Mouse (Mus musculus) embryonic facial prominence, embryonic 11.5 days (tissue): ENCODE measurements at regions not wholly inside any gene's neighbourhood (a gene's known extent, or its start where the extent isn't known, plus 50 kb on each side); places are given as distances from the start of the nearest gene placed in this dataset.

ENCODE experiments used
- ATAC-seq: fragments of 200-750 bp; cut with Nextera tagmentation; replicated peaks from 2 replicates; pipeline ENCODE4 v1.8.0; 2017; ENCODE audit warnings: low read depth; ENCODE audit not compliant: insufficient number of reproducible peaks, low FRiP score, low TSS enrichment
- DNase-seq: peaks from one replicate; pipeline ENCODE4 v3.0.0-alpha.2; 2015; ENCODE audit warnings: low spot score
- H3K27ac ChIP-seq: fragments of 300-500 bp; sonication (generic); replicated peaks from 2 replicates; pipeline ENCODE4 v1.5.1; 2014; ENCODE audit warnings: mild to moderate bottlenecking, low read depth, low read length, control low read depth
- H3K27me3 ChIP-seq: fragments of 300-500 bp; sonication (generic); 2 replicates; pipeline ENCODE4 v1.6.1; 2014; ENCODE audit warnings: mild to moderate bottlenecking, low read length, moderate library complexity, mixed read lengths; ENCODE audit not compliant: control insufficient read depth, insufficient read depth
- H3K36me3 ChIP-seq: fragments of 300-500 bp; sonication (generic); replicated peaks from 2 replicates; pipeline ENCODE4 v1.6.1; 2014; ENCODE audit warnings: low read depth, mild to moderate bottlenecking, low read length, moderate library complexity, mixed read lengths; ENCODE audit not compliant: control insufficient read depth, insufficient read depth
- H3K4me1 ChIP-seq: fragments of 300-500 bp; sonication (generic); 2 replicates; pipeline ENCODE4 v1.6.1; 2014; ENCODE audit warnings: low read length, mixed read lengths; ENCODE audit not compliant: control insufficient read depth, insufficient read depth
- H3K4me2 ChIP-seq: fragments of 300-500 bp; sonication (generic); 2 replicates; pipeline ENCODE4 v1.6.1; 2014; ENCODE audit warnings: low read depth, mild to moderate bottlenecking, control low read depth, low read length, moderate library complexity
- H3K4me3 ChIP-seq: fragments of 300-500 bp; sonication (generic); 2 replicates; pipeline ENCODE4 v1.5.1; 2014; ENCODE audit warnings: low read depth, low read length, control low read depth
- H3K9ac ChIP-seq: fragments of 300-500 bp; sonication (generic); replicated peaks from 2 replicates; pipeline ENCODE4 v1.6.1; 2014; ENCODE audit warnings: mild to moderate bottlenecking, control low read depth, low read length
- H3K9me3 ChIP-seq: fragments of 300-500 bp; sonication (generic); replicated peaks from 2 replicates; pipeline ENCODE4 v1.6.1; 2016; ENCODE audit warnings: mild to moderate bottlenecking, low read length, inconsistent platforms, mixed read lengths; ENCODE audit not compliant: control insufficient read depth
- WGBS: fragments of 180-500 bp; shearing (Covaris S2); extraction: QIAGEN DNeasy Blood & Tissue Kit; methylation state at CpG from one replicate; pipeline ENCODE4 v1.1.7; 2014; 5-methylcytosine and 5-hydroxymethylcytosine counted together

- H3K4me1 ChIP-seq = no peaks in the 10 kb centered on the region
- H3K36me3 ChIP-seq = no peaks in the 10 kb centered on the region
- no peak overlapping the region for H3K4me2 ChIP-seq
- no peak for ATAC-seq
- no peak for DNase-seq
- H3K27me3 ChIP-seq = no peaks in the 10 kb centered on the region
- no peaks in the 10 kb centered on the region for H3K9me3 ChIP-seq
- no peak overlapping the region for H3K4me3 ChIP-seq
- WGBS = 73% methylated on average over 3 of the region's 3 CpGs
- no peak overlapping the region for H3K27ac ChIP-seq
- no peak overlapping the region for H3K9ac ChIP-seq
These were observed 285.0 kb downstream of the Rnf144a start for GRCm38 (mm10) chr12:26130011-26130410.

GRCm38 (mm10) chr12:26129511-26129910, 285.5 kb downstream of the Rnf144a start:
- DNase-seq (no peak), ATAC-seq (no peak)
- 46% methylated on average over 4 of the region's 4 CpGs for WGBS
- Histone ChIP-seq H3K9me3 (no peaks in the 10 kb centered on the region), H3K4me1 (no peaks in the 10 kb centered on the region), H3K4me2 (no peak overlapping the region), H3K4me3 (no peak overlapping the region), H3K9ac (no peak overlapping the region), H3K27me3 (no peaks in the 10 kb centered on the region), H3K36me3 (no peaks in the 10 kb centered on the region), H3K27ac (no peak overlapping the region)

DNA sequence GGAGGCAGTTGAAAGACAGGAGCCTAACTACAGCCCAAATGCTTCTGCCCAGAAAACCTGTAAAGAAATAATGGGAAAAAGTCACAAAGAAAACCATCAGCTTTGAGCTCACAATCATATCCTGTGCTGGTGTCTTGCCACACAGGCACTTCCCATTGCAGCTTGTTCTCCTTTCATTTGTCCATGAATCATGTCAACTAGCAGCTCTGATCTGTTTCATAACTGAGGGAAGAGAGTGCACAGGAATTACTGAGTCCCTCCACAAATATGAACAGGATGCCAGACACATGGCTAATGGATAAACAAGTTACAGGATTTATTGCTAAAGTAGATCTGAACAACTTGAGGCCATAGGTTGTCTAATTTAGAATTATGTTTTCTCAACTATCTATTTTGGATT, 286.2 kb downstream of the Rnf144a start:
- Histone ChIP-seq H3K27ac (no peak overlapping the region), H3K4me3 (no peak overlapping the region), H3K4me1 (no peaks in the 10 kb centered on the region), H3K9me3 (no peaks in the 10 kb centered on the region), H3K27me3 (no peaks in the 10 kb centered on the region), H3K9ac (no peak overlapping the region), H3K4me2 (no peak overlapping the region), H3K36me3 (no peaks in the 10 kb centered on the region)
- DNase-seq (no peak), ATAC-seq (no peak)

DNA sequence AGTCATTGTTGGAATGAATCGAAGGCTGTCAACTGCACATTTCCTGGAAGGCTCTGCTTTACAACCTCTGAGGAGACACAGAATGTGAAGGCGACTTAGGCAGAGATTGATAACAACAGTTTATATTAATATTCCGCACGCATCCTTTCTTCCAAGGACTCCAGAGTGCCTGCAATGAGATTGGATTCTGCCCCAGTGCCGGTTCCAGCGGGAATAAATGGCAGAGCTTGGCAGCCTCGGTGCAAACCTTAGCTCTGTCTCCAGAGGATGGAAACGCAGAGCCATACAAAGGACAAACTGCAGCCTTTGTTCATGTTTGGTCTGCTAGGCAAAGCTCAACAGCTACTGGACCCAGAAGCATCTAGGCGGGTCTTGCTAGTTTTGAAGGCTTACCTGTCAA, 288.8 kb downstream of the Rnf144a start:
- H3K9ac ChIP-seq = no peak overlapping the region
- H3K36me3 ChIP-seq = no peaks in the 10 kb centered on the region
- no peaks in the 10 kb centered on the region for H3K4me1 ChIP-seq
- no peaks in the 10 kb centered on the region for H3K27me3 ChIP-seq
- H3K4me2 ChIP-seq = no peak overlapping the region
- H3K27ac ChIP-seq = no peak overlapping the region
- no peak overlapping the region for H3K4me3 ChIP-seq
- ATAC-seq (no peak), DNase-seq (no peak)
- 86% methylated on average over 9 of the region's 9 CpGs for WGBS
- no peaks in the 10 kb centered on the region for H3K9me3 ChIP-seq

DNA sequence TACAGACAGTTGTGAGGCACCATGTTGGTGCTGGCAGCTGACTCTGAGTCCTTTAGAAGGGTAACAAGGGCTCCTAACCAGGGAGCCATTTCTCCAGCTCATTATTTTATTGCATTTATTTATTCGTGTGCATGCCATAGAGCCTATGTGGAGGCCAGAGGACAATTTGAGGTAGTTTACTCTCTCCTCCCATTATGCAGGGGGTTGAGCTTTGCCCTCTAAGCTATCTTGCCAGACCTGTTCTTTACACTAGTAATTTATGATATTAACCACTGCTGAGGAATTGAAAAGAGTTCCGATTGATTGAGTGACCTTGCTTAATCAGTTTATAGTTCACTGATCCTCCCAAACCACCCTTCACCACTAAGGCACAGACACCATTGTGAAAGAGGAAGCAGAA, 290.8 kb downstream of the Rnf144a start:
- Histone ChIP-seq H3K9ac (no peak overlapping the region), H3K9me3 (no peaks in the 10 kb centered on the region), H3K27me3 (no peaks in the 10 kb centered on the region), H3K4me1 (no peaks in the 10 kb centered on the region), H3K36me3 (no peaks in the 10 kb centered on the region), H3K4me3 (no peak overlapping the region), H3K4me2 (no peak overlapping the region), H3K27ac (no peak overlapping the region)
- DNase-seq (no peak), ATAC-seq (no peak)
- 91% methylated on average over 2 of the region's 2 CpGs for WGBS

DNA sequence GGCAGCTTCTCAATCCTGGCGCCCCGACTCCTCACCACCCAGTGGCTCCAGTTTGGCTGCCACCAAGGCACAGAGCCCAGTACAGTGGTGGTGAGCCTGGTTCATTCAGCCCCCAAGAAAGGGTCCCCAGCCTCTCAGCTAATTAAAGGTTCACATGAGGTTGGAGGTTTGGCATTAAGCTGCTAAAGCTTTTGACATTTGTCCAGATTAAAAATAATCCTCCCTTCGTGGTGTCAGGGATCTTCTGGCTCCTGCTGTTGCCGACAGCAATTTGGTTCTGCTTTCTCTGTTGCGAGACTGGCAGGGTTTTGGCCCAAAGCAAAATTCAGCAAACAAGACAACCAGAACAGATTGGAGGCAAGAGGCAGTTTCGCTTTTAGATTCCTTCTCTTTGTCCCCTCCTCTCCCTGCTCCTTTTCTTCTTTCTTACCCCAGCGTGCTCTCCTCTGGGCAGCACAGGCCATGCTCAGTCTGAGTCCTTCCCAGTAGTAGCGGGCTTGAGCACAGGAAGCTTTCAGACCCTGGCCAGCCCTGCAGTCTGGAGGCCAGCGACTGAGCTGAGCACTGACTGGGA, 299.6 kb downstream of the Rnf144a start:
- no peaks in the 10 kb centered on the region for H3K9me3 ChIP-seq
- no peaks in the 10 kb centered on the region for H3K27me3 ChIP-seq
- no peak overlapping the region for H3K4me2 ChIP-seq
- no peak overlapping the region for H3K4me3 ChIP-seq
- H3K4me1 ChIP-seq = no peaks in the 10 kb centered on the region
- 57% methylated on average over 9 of the region's 9 CpGs for WGBS
- H3K27ac ChIP-seq = no peak overlapping the region
- H3K36me3 ChIP-seq = no peaks in the 10 kb centered on the region
- DNase-seq (no peak), ATAC-seq (no peak)
- no peak overlapping the region for H3K9ac ChIP-seq

GRCm38 (mm10) chr12:26112166-26113019, 302.7 kb downstream of the Rnf144a start:
- no peak overlapping the region for H3K9ac ChIP-seq
- WGBS = 80% methylated on average over 8 of the region's 8 CpGs
- DNase-seq (no peak), ATAC-seq (no peak)
- no peaks in the 10 kb centered on the region for H3K4me1 ChIP-seq
- no peak overlapping the region for H3K4me2 ChIP-seq
- no peak overlapping the region for H3K27ac ChIP-seq
- no peak overlapping the region for H3K4me3 ChIP-seq
- no peaks in the 10 kb centered on the region for H3K36me3 ChIP-seq
- no peaks in the 10 kb centered on the region for H3K27me3 ChIP-seq
- H3K9me3 ChIP-seq = no peaks in the 10 kb centered on the region

GRCm38 (mm10) chr12:26109866-26110265, 305.2 kb downstream of the Rnf144a start:
- no peak overlapping the region for H3K9ac ChIP-seq
- ATAC-seq (no peak), DNase-seq (no peak)
- H3K4me3 ChIP-seq = no peak overlapping the region
- no peak overlapping the region for H3K27ac ChIP-seq
- H3K4me2 ChIP-seq = no peak overlapping the region
- no peaks in the 10 kb centered on the region for H3K27me3 ChIP-seq
- no peaks in the 10 kb centered on the region for H3K9me3 ChIP-seq
- no peaks in the 10 kb centered on the region for H3K36me3 ChIP-seq
- H3K4me1 ChIP-seq = no peaks in the 10 kb centered on the region
- WGBS = 83% methylated on average over 6 of the region's 6 CpGs
